Mouse (Mus musculus) stomach, embryonic 16.5 days (tissue): ENCODE results near the gene Hck. TPM values are rescaled to one million over a fixed set of nuclear protein-coding genes. Genes with fewer than 3 reads are reported as not detected.

Experiments used
- ATAC-seq: fragments of 200-750 bp; cut with Nextera tagmentation; 2 replicates; pipeline ENCODE4 v1.8.0; 2017; ENCODE audit warnings: moderate number of reproducible peaks, moderate TSS enrichment; ENCODE audit not compliant: insufficient read depth, low FRiP score
- H3K27ac ChIP-seq: fragments of 300-500 bp; sonication (generic); 2 replicates; pipeline ENCODE4 v1.5.1; 2014; ENCODE audit warnings: low read length
- H3K27me3 ChIP-seq: fragments of 300-500 bp; sonication (generic); 2 replicates; pipeline ENCODE4 v1.6.1; 2014; ENCODE audit warnings: low read length, control low read depth, mixed read lengths; ENCODE audit not compliant: control insufficient read depth, insufficient read depth
- H3K36me3 ChIP-seq: fragments of 300-500 bp; sonication (generic); 2 replicates; pipeline ENCODE4 v1.6.1; 2014; ENCODE audit warnings: low read length; ENCODE audit not compliant: control insufficient read depth, insufficient read depth
- H3K4me1 ChIP-seq: fragments of 300-500 bp; sonication (generic); 2 replicates; pipeline ENCODE4 v1.6.1; 2014; ENCODE audit warnings: low read length, control low read depth, mixed read lengths; ENCODE audit not compliant: control insufficient read depth, insufficient read depth
- H3K4me2 ChIP-seq: fragments of 300-500 bp; sonication (generic); 2 replicates; pipeline ENCODE4 v1.6.1; 2014; ENCODE audit warnings: low read depth, low read length, mixed read lengths
- H3K4me3 ChIP-seq: fragments of 300-500 bp; sonication (generic); replicated peaks from 2 replicates; pipeline ENCODE4 v1.5.1; 2014; ENCODE audit warnings: mild to moderate bottlenecking, low read length
- H3K9ac ChIP-seq: fragments of 300-500 bp; sonication (generic); 2 replicates; pipeline ENCODE4 v1.6.1; 2014; ENCODE audit warnings: low read length
- H3K9me3 ChIP-seq: fragments of 300-500 bp; sonication (generic); replicated peaks from 2 replicates; pipeline ENCODE4 v1.6.1; 2016; ENCODE audit warnings: low read length, control low read depth; ENCODE audit not compliant: control insufficient read depth
- WGBS: fragments of 180-500 bp; shearing (Covaris S2); extraction: QIAGEN DNeasy Blood & Tissue Kit; methylation state at CpG from one replicate; pipeline ENCODE4 v1.1.7; 2014; 5-methylcytosine and 5-hydroxymethylcytosine counted together
- polyA plus RNA-seq: library from polyadenylated mRNA; unstranded; fragments of >200 nt; fragmentation: Nextera tagmentation; extraction: Ambion mirVana; gene quantifications from 2 replicates; pipeline ENCODE4 v1.2.1, GENCODE M21; 2015

Hck gene
- polyA plus RNA-seq, 1 experiment from 2014 or later, result 6.2 TPM

DNA sequence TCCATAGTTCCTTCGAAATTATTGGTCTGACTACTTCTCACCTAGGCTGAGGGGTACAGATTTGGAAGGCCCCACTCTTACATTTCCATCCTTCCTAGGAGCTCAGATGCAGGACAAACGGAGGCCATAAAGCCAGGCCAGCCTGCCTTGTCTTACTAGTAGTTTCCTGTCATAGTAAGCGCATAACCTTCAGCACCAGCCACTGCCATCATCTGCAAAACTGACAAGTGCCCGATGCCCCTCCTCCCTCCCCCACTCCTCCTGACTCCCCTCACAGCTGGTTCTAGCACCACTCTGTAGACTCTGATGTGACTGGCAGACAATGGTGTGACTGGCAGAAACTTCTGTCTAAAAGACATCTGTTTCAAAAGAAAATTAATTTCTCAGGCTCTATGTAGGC, 22.1 kb upstream of the Hck start:
- Histone ChIP-seq H3K9ac (no peak overlapping the region), H3K27me3 (no peaks in the 10 kb centered on the region), H3K4me2 (no peak overlapping the region), H3K4me3 (no peak overlapping the region), H3K9me3 (no peaks in the 10 kb centered on the region), H3K4me1 (no peaks in the 10 kb centered on the region), H3K27ac (no peak overlapping the region), H3K36me3 (no peaks in the 10 kb centered on the region)
- 81% methylated on average over 4 of the region's 4 CpGs for WGBS
- no peak for ATAC-seq

DNA sequence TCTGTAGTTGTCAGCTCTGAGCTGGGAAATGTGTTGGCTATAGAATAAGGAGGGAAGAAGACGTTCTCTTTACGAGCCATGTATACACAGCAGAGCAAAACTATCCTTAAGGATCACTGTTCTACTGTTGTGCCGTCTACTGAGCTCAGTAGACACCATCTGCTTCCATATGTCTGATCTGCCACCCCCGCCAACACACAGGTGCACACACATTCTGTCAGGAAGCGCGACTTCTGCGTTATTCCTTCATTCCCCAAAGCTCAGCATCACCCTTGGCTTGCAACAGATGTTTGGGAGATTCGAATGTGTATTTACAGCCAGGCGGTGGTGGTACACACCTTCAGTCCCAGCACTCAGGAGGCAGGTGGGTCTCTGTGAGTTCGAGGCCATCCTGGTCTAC, 21.2 kb upstream of the Hck start:
- Histone ChIP-seq H3K27me3 (no peaks in the 10 kb centered on the region), H3K27ac (no peak overlapping the region), H3K4me3 (no peak overlapping the region), H3K9ac (no peak overlapping the region), H3K4me1 (no peaks in the 10 kb centered on the region), H3K4me2 (no peak overlapping the region), H3K9me3 (no peaks in the 10 kb centered on the region), H3K36me3 (no peaks in the 10 kb centered on the region)
- WGBS, result 84% methylated on average over 10 of the region's 10 CpGs
- no peak for ATAC-seq

DNA sequence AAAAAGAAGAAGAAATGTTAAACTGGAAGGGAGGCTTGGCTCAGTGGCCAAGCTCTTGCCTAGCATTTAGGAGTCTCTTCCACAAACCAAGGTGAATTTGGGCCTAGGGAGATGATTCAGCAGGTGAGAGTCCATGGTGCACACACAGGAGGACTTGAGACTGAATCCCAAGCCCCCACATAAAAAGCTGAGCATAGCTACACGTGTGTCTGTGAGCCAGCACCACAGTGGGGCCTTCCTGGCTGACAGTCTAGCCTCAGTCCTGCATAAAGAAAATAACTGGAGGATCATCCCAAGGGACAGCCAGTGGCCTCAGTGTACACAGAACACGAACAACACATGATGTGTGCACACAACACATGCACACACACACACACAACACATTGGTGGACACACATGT, 19.0 kb upstream of the Hck start:
- H3K9ac ChIP-seq, result no peak overlapping the region
- 57% methylated on average over 2 of the region's 2 CpGs for WGBS
- ATAC-seq, result no peak

DNA sequence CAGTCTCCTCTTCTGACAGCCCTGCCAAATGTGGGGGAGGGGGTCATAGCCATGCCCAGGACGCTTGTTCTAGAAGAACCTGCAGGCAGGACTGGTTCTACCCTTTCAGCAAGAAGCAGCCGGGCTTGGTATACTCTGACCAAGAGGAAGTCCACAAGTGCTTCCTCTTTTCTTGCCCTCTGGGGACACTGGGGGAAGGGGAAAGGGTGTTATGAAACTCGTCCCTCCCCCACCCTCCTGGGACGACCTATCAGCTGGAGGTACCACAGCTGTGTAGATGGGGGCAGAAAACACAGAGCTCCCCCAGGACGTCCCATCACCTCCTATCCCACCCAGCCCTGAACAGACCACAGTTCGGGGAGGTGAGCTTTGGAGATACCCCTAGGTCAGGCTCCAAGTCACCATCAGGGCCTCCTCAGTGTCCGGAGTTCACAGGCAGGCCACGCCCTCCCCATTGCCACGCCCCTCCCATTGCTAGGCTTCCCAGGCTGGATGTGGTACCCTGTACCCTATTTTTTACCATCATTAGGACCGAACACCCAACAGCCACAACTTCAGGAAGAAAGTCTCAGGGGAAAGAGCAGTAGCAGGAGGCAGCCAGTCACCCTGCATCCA, 17.6 kb upstream of the Hck start:
- Histone ChIP-seq H3K4me1 (no peaks in the 10 kb centered on the region), H3K9ac (no peak overlapping the region), H3K4me2 (no peak overlapping the region), H3K4me3 (no peak overlapping the region), H3K27ac (no peak overlapping the region), H3K27me3 (no peaks in the 10 kb centered on the region), H3K36me3 (no peaks in the 10 kb centered on the region), H3K9me3 (no peaks in the 10 kb centered on the region)
- WGBS, result 30% methylated on average over 10 of the region's 10 CpGs
- ATAC-seq, result no peak

More for the DNA sequence above, 19.0 kb upstream of the Hck start:
- Histone ChIP-seq H3K4me3 (no peak overlapping the region), H3K4me2 (no peak overlapping the region), H3K27ac (no peak overlapping the region), H3K9me3 (no peaks in the 10 kb centered on the region), H3K4me1 (no peaks in the 10 kb centered on the region), H3K27me3 (no peaks in the 10 kb centered on the region), H3K36me3 (no peaks in the 10 kb centered on the region)

DNA sequence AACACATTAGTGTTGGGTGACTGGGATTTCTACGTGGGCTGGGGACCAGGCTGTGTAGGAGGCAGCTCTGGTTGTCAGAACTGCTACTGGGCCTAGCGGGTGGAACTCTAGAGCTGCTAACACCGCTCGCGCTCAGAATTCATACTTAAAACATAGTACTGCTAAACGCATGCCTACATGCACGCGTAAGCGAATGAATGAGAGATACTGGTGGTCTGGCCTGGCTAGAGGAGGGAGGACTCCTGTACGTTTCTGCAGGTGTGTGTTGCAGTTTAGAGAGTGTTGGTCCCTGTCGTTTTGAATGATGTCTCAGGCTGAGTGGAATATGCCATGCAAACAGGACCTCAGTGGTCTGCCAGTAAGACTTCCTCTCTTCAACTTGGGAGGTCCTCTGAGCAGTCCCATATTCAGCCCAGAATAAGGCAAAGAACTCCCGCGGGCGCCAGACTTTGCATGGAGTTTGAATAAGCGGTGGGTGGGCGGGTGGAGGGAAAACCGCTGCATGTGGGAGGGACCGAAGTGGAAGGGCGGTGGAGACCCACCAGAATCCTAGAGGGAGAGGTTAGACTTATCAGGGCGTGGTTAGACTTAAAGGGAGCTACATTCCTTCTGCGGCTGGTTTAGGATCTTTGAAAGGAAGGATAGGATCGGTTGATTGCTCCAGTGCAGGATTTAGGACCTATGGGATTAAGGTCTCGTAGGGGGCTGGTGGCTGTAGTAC, 1.1 kb upstream of the Hck start:
- Histone ChIP-seq H3K27me3 (peaks cover 11% of the 10 kb centered on the region), H3K4me2 (peak overlapping the region; percentile 82), H3K9ac (0 out of 2 replicates have a peak overlapping the region, but pooled peaks have one; percentile 27), H3K27ac (no peak overlapping the region), H3K36me3 (no peaks in the 10 kb centered on the region), H3K4me1 (peaks cover 15% of the 10 kb centered on the region), H3K4me3 (peak overlapping the region; percentile 53), H3K9me3 (no peaks in the 10 kb centered on the region)
- no peak for ATAC-seq
- WGBS, result 33% methylated on average over 23 of the region's 23 CpGs

DNA sequence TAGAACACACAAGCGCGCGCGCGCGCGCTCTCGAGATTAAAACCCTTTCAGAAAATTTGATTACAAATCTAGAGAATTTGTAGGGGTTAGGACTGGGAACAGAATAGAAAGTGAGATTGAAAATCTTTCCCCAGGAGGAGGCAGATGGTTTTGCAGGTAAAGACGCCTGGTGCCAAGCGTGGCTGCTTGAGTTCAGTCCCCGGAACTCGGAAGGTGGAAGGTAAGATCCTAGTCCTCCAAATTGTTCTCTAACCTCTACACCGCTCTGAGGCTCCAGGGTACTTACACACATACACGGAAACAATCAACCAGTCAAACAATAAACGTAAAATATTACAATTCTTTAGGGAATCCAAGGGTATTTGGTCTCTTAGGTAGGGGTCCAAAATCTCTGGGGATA, 466 bp upstream of the Hck start:
- 0 out of 2 replicates have a peak overlapping the region, but pooled peaks have one; percentile 27 for H3K9ac ChIP-seq

DNA sequence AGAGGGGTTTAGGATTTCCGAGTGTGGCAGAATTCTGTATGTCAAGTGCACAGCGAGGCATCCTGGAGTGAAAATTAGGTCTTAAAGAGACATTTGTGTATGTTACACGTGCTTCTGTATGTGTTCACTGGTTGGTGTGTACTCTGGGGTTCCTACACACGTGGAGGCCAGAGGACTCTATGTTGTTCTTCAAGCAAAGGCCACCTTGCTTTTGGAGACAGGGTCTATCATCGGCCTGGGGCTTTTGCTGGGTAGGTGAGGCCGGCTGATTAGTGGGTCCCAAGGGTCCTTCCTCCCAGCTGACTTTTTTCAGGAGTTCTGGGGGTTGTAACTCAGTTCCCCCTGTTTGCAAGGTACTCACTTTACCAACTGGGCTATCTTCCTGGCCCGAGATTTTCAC, 1.3 kb downstream of the Hck start:
- no peak overlapping the region for H3K4me3 ChIP-seq

More for the DNA sequence above, 466 bp upstream of the Hck start:
- Histone ChIP-seq H3K27me3 (peaks cover 11% of the 10 kb centered on the region), H3K27ac (no peak overlapping the region), H3K36me3 (no peaks in the 10 kb centered on the region), H3K4me1 (peaks cover 15% of the 10 kb centered on the region), H3K9me3 (no peaks in the 10 kb centered on the region), H3K4me3 (peak overlapping the region; percentile 53), H3K4me2 (peak overlapping the region; percentile 82)
- ATAC-seq, result no peak
- WGBS, result 5% methylated on average over 15 of the region's 15 CpGs

DNA sequence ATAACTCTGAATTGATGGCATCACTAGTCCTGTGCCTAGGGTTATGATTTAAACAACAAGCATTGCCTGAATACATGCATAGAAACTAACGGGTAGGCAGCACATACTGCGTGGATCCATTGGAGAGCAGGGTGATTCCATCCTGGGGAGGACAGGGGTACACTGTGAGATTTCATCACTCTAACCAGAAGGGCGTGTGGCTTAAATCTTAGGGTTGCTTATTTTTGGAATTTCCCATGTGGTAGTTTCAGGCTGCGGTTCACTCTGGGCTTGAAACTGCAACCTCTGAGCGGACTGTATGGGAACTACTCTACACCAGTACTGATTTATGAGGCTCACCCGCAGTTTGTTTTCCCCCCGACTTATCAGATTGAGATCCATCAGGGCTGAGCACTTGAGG, 3.0 kb downstream of the Hck start:
- no peak for ATAC-seq
- Histone ChIP-seq H3K27ac (no peak overlapping the region), H3K4me1 (peaks cover 15% of the 10 kb centered on the region), H3K9me3 (no peaks in the 10 kb centered on the region), H3K27me3 (peaks cover 11% of the 10 kb centered on the region), H3K4me2 (no peak overlapping the region), H3K4me3 (no peak overlapping the region), H3K36me3 (no peaks in the 10 kb centered on the region), H3K9ac (no peak overlapping the region)
- 77% methylated on average over 7 of the region's 7 CpGs for WGBS

More for the DNA sequence above, 1.3 kb downstream of the Hck start:
- Histone ChIP-seq H3K27ac (no peak overlapping the region), H3K4me2 (no peak overlapping the region), H3K27me3 (peaks cover 11% of the 10 kb centered on the region), H3K4me1 (peaks cover 15% of the 10 kb centered on the region), H3K9me3 (no peaks in the 10 kb centered on the region), H3K36me3 (no peaks in the 10 kb centered on the region), H3K9ac (no peak overlapping the region)
- WGBS, result 68% methylated on average over 7 of the region's 7 CpGs
- no peak for ATAC-seq

DNA sequence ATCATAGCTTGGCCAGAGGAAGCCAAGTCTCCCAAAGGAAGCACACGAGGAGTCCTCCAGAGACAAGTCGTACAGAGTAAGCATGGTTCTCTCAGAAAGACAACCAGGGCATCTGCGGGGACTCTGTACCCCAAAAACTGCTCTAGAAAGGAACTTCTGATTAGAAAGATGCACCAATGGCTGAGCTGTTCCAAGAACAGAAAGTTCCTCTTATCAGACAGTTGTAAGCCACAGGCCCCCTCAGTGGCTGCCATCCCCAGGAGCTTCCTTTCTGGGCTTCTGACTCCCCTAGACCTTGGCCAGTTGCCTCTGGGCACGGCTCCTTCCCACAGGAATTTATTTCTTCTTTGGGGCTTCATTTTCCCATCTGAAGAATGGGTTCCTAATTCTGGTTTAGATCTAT, 7.4 kb downstream of the Hck start:
- H3K4me2 ChIP-seq, result no peak overlapping the region
- H3K4me1 ChIP-seq, result no peaks in the 10 kb centered on the region
- H3K9me3 ChIP-seq, result no peaks in the 10 kb centered on the region
- no peak overlapping the region for H3K4me3 ChIP-seq
- H3K9ac ChIP-seq, result no peak overlapping the region
- H3K27ac ChIP-seq, result no peak overlapping the region
- 67% methylated on average over 4 of the region's 4 CpGs for WGBS
- no peak for ATAC-seq
- no peaks in the 10 kb centered on the region for H3K27me3 ChIP-seq
- H3K36me3 ChIP-seq, result no peaks in the 10 kb centered on the region
